Mouse (Mus musculus): ENCODE measurements around the gene Klk1b5. TPM values are rescaled to one million over a fixed set of nuclear protein-coding genes. Genes with fewer than 3 reads are reported as not detected.
"Not testable (repeated sequence)": the region's sequence is repeated elsewhere in the genome, so short reads cannot be mapped to it uniquely, and the experiment has no call there.

The Klk1b5 gene
- polyA plus RNA-seq (2015; fragmentation: Nextera tagmentation; extraction: Ambion mirVana) = not detected in 2 replicates

DNA sequence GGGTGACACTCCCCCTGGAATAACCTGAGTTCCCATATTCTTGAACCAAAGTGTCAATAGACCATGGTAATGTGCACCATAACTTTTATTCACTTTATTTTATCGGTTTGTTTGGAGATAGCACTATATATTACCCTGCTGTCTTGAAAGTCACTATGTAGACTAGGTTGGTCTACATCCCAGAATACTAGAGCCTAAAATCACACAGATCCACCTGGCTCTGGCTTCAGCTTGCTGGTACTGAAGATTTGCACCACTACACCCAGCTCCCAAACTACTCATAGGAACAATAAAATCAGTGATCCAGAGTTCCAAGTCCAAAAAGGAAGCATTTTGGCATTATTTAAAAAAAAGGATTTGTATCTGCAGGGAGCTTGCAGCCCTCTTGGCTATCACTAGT, at the start of gene Klk1b5:
Gene Klk1b5 (plus strand): TSS at position 301 of the 400 bp plus-strand sequence.
- 73% methylated on average over 1 of the region's 1 CpGs for WGBS (ENCODE audit: insufficient replicate concordance)
- Histone ChIP-seq H3K27me3 (ENCODE audit: insufficient read depth, low read length) (no peaks in the 10 kb centered on the region), H3K36me3 (replicated peaks; ENCODE audit: insufficient read depth, low read length) (no peaks in the 10 kb centered on the region), H3K4me1 (ENCODE audit: insufficient read depth) (no peaks in the 10 kb centered on the region), H3K9me3 (ENCODE audit: low read length) (no peaks in the 10 kb centered on the region), H3K27ac (ENCODE audit: low read depth) (no peak within 1 kb of the TSS), H3K4me3 (ENCODE audit: low read depth, low read length) (no peak within 1 kb of the TSS), H3K4me2 (ENCODE audit: low read depth, low read length) (no peak within 1 kb of the TSS), H3K9ac (replicated peaks) (no peak within 1 kb of the TSS)
- no peak for ATAC-seq
- TF ChIP-seq EP300 (IDR thresholded peaks at IDR 0.05; ENCODE audit: low read depth) (no peak), CTCF (IDR thresholded peaks at IDR 0.05; ENCODE audit: low read depth) (no peak)
- no peak for DNase-seq

DNA sequence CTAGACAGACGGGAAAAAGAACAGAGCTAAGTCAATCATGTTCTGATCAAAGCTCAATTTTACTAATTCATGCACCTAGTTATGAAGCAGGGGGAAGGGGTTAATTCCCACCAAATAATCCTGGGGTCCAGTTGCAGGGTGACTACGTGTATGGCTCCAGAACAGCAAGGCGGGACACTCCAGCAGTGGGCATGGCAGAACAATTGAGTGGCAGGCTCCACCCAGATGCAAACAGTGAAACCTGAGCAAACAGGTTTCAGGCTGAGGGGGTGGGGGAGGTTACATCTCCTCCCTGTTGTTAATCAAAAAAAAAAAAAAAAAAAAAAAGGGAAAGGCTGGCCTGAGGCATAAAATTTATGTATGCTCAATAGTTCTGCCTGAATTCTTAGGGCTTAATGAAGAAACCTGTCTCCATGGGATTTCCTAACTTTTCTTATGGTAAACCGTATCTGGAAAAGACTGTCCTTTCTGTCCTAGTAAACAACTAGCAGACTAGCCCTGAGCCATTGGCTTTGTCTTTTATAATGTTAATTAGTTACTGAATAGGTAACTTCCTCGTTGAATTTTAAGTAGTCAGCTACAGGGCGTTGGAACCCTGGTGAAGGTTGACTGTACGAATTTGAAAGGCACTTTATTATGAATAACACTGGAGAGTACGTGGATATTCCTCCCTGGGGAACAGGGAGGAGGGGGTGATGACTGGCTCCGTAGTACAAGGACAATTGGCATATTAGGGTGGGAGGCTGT, 36.3 kb upstream of the Klk1b5 start:
- WGBS (ENCODE audit: insufficient replicate concordance) = 61% methylated on average over 9 of the region's 9 CpGs
- no peak overlapping the region for H3K9ac ChIP-seq (replicated peaks)
- no peak for ATAC-seq

DNA sequence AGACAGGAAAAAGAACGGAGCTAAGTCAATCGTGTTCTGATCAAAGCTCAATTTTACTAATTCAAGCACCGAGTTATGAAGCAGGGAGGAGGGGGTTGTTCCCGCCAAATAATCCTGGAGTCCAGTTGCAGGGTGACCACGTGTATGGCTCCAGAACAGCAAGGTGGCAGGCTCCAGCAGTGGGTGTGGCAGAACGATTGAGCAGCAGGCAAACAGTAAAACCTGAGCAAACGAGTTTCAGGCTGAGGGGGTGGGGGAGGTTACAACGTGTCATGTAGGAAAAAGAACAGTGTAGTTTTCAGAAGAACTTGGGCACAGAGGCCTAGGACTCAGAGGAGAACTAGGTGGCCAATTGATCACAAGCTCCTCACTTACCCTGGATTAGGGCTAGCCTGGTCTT, 29.2 kb upstream of the Klk1b5 start:
- 53% methylated on average over 8 of the region's 8 CpGs for WGBS (ENCODE audit: insufficient replicate concordance)
- not testable (repeated sequence) for H3K27me3 ChIP-seq (ENCODE audit: insufficient read depth, low read length); ATAC-seq; H3K4me2 ChIP-seq (ENCODE audit: low read depth, low read length); H3K36me3 ChIP-seq (replicated peaks; ENCODE audit: insufficient read depth, low read length); H3K9ac ChIP-seq (replicated peaks); H3K4me1 ChIP-seq (ENCODE audit: insufficient read depth); H3K4me3 ChIP-seq (ENCODE audit: low read depth, low read length); H3K9me3 ChIP-seq (ENCODE audit: low read length); H3K27ac ChIP-seq (ENCODE audit: low read depth)
- peak; percentile 10 for DNase-seq

More for the DNA sequence above, 36.3 kb upstream of the Klk1b5 start:
- H3K36me3 ChIP-seq (replicated peaks; ENCODE audit: insufficient read depth, low read length) = no peaks in the 10 kb centered on the region
- no peak overlapping the region for H3K4me3 ChIP-seq (ENCODE audit: low read depth, low read length)
- no peaks in the 10 kb centered on the region for H3K9me3 ChIP-seq (ENCODE audit: low read length)
- no peak overlapping the region for H3K4me2 ChIP-seq (ENCODE audit: low read depth, low read length)
- no peaks in the 10 kb centered on the region for H3K27me3 ChIP-seq (ENCODE audit: insufficient read depth, low read length)
- no peak for DNase-seq
- H3K4me1 ChIP-seq (ENCODE audit: insufficient read depth) = no peaks in the 10 kb centered on the region
- H3K27ac ChIP-seq (ENCODE audit: low read depth) = no peak overlapping the region
- TF ChIP-seq EP300 (IDR thresholded peaks at IDR 0.05; ENCODE audit: low read depth) (no peak), CTCF (IDR thresholded peaks at IDR 0.05; ENCODE audit: low read depth) (no peak)

DNA sequence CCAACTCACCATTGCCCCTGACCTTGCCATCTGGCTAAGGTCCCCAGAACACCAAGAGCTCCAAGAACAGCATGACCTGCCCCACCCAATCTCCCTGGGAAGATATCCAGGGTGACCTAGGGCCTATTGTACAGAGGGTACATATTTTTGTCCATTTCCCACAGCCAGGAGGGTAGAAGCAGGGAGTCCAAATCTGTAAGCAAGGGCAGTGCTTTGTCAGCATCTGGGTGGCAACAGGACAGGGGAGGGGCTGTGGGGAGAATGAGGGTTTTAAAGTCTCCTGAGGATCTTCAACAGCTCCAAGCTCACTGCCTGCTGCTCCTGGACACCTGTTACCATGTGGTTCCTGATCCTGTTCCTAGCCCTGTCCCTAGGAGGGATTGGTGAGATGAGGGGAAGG, 27.8 kb upstream of the Klk1b5 start, which contains the start of gene Klk1b24:
Gene Klk1b24 (plus strand): TSS at position 301 of the 400 bp plus-strand sequence.
- not testable (repeated sequence) for ATAC-seq; H3K4me1 ChIP-seq (ENCODE audit: insufficient read depth); H3K4me3 ChIP-seq (ENCODE audit: low read depth, low read length); H3K36me3 ChIP-seq (replicated peaks; ENCODE audit: insufficient read depth, low read length); H3K9ac ChIP-seq (replicated peaks); H3K9me3 ChIP-seq (ENCODE audit: low read length); H3K27me3 ChIP-seq (ENCODE audit: insufficient read depth, low read length); H3K4me2 ChIP-seq (ENCODE audit: low read depth, low read length); H3K27ac ChIP-seq (ENCODE audit: low read depth)
- peak; percentile 1 for DNase-seq

DNA sequence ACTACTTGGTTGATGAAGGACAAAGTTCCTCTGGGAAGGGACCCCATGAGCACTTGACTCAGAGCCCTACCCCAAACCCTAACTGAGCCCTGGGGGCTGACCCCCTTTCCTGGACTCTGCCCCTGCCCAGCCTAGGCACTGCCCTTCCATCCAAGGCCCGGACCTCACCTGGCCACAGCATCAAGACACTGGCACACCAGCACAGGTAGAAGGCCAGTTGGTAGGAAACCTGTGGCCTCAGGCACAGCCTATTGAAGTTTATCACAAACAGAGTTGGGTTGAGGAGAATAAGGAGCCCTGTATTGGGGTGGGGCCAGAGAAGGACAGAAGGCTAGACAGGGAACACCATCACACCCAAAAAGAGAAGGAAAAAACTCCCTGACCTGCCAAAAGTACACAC, 22.3 kb upstream of the Klk1b5 start:
- not testable (repeated sequence) for H3K27ac ChIP-seq (ENCODE audit: low read depth); H3K4me2 ChIP-seq (ENCODE audit: low read depth, low read length); H3K4me3 ChIP-seq (ENCODE audit: low read depth, low read length); ATAC-seq; H3K9me3 ChIP-seq (ENCODE audit: low read length); DNase-seq; H3K4me1 ChIP-seq (ENCODE audit: insufficient read depth); H3K27me3 ChIP-seq (ENCODE audit: insufficient read depth, low read length); H3K36me3 ChIP-seq (replicated peaks; ENCODE audit: insufficient read depth, low read length); H3K9ac ChIP-seq (replicated peaks)
- 57% methylated on average over 1 of the region's 1 CpGs for WGBS (ENCODE audit: insufficient replicate concordance)

DNA sequence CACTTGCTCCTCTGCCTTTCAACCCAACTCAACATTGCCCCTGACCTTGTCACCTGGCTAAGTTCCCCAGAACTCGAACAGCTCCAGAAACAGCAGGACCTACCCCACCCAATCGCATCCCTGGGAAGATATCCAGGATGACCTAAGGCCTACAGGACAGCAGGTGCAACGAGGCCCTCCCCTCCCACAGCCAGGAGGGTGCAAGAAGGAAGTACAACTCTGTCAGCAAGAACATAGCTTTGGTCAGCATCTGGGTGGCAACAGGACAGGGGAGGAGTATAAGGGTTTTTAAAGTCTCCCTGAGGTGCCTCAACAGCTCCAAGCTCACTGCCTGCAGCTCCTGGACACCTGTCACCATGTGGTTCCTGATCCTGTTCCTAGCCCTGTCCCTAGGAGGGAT, 17.9 kb upstream of the Klk1b5 start, which contains the start of gene Klk1b3:
Gene Klk1b3 (plus strand): TSS at position 301 of the 400 bp plus-strand sequence.
- H3K4me2 ChIP-seq (ENCODE audit: low read depth, low read length) = no peak within 1 kb of the TSS
- H3K36me3 ChIP-seq (replicated peaks; ENCODE audit: insufficient read depth, low read length) = no peaks in the 10 kb centered on the region
- 52% methylated on average over 3 of the region's 3 CpGs for WGBS (ENCODE audit: insufficient replicate concordance)
- TF ChIP-seq EP300 (IDR thresholded peaks at IDR 0.05; ENCODE audit: low read depth) = no peak
- no peak for TF ChIP-seq CTCF (IDR thresholded peaks at IDR 0.05; ENCODE audit: low read depth)
- no peak within 1 kb of the TSS for H3K4me3 ChIP-seq (ENCODE audit: low read depth, low read length)
- ATAC-seq = no peak
- no peak within 1 kb of the TSS for H3K9ac ChIP-seq (replicated peaks)
- H3K9me3 ChIP-seq (ENCODE audit: low read length) = no peaks in the 10 kb centered on the region
- no peaks in the 10 kb centered on the region for H3K27me3 ChIP-seq (ENCODE audit: insufficient read depth, low read length)
- no peak within 1 kb of the TSS for H3K27ac ChIP-seq (ENCODE audit: low read depth)
- no peak for DNase-seq
- no peaks in the 10 kb centered on the region for H3K4me1 ChIP-seq (ENCODE audit: insufficient read depth)

DNA sequence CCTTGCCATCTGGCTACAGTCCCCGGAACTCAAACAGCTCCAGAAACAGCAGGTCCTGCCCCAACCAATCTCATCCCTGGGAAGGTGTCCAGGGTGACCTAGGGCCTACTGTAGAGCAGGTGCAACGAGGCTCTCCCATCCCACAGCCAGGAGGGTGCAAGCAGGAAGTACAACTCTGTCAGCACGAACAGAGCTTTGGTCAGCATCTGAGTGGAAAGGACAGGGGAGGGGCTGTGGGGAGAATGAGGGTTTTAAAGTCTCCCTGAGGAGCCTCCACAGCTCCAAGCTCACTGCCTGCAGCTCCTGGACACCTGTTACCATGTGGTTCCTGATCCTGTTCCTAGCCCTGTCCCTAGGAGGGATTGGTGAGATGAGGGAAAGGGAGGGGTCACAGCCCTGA, 8.6 kb upstream of the Klk1b5 start, which contains the start of gene Klk1b4:
Gene Klk1b4 (plus strand): TSS at position 301 of the 400 bp plus-strand sequence.
- H3K27me3 ChIP-seq (ENCODE audit: insufficient read depth, low read length); H3K9me3 ChIP-seq (ENCODE audit: low read length); DNase-seq; H3K9ac ChIP-seq (replicated peaks); H3K4me1 ChIP-seq (ENCODE audit: insufficient read depth); H3K27ac ChIP-seq (ENCODE audit: low read depth); ATAC-seq; H3K4me3 ChIP-seq (ENCODE audit: low read depth, low read length); H3K4me2 ChIP-seq (ENCODE audit: low read depth, low read length); H3K36me3 ChIP-seq (replicated peaks; ENCODE audit: insufficient read depth, low read length): not testable (repeated sequence)
- WGBS (ENCODE audit: insufficient replicate concordance) = 18% methylated on average over 3 of the region's 3 CpGs

All from liver, postnatal 0 days (tissue).